Mouse (Mus musculus): ENCODE results near the gene Son. TPM values are rescaled to one million over a fixed set of nuclear protein-coding genes. Genes with fewer than 3 reads are reported as not detected.

Son gene
- polyA plus RNA-seq, 1 experiment from 2014 or later: 119 TPM

GRCm38 (mm10) chr16:91701908-91702307 is 54.6 kb downstream of the Son start:
- Histone ChIP-seq H3K9me3 (no peaks in the 10 kb centered on the region), H3K36me3 (replicated peaks) (peaks cover 80% of the 10 kb centered on the region), H3K27ac (replicated peaks) (no peak overlapping the region), H3K27me3 (replicated peaks; ENCODE audit: low read depth, poor library complexity, severe bottlenecking) (no peaks in the 10 kb centered on the region), H3K4me3 (no peak overlapping the region), H3K4me1 (peaks cover 6% of the 10 kb centered on the region; the same call in 1 of the 2 replicates)
- DNase-seq (ENCODE audit: low spot score): no peak
- 93% methylated on average over 13 of the region's 13 CpGs for WGBS

DNA sequence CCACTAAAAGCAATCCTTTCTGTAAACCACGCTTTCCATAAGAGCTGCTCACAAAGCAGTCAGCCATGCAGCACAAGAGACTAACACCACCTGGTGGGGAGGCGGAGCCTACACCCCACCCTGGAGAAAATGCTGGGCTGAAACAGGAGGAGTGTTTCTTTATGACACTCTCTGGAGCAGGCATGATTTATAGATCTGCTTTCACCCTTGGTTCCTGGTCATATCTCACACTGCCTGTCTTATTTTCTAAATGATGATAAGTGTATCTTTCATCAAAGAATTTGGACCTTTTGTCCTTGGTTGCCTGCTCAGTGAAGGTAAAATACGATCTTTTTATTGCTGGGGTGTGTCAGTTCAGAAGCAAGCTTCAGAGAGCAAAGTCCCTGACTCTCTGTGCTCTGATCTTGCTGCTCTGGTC is 55.5 kb downstream of the Son start:
- Histone ChIP-seq H3K9me3 (no peaks in the 10 kb centered on the region), H3K4me1 (peaks cover 6% of the 10 kb centered on the region; the same call in 1 of the 2 replicates), H3K4me3 (no peak overlapping the region), H3K36me3 (replicated peaks) (peaks cover 80% of the 10 kb centered on the region), H3K27ac (replicated peaks) (no peak overlapping the region), H3K27me3 (replicated peaks; ENCODE audit: low read depth, poor library complexity, severe bottlenecking) (no peaks in the 10 kb centered on the region)
- no peak for DNase-seq (ENCODE audit: low spot score)
- 63% methylated on average over 3 of the region's 3 CpGs for WGBS

GRCm38 (mm10) chr16:91704603-91705340 is 57.5 kb downstream of the Son start:
- Histone ChIP-seq H3K27me3 (replicated peaks; ENCODE audit: low read depth, poor library complexity, severe bottlenecking) (no peaks in the 10 kb centered on the region), H3K27ac (replicated peaks) (no peak overlapping the region), H3K9me3 (no peaks in the 10 kb centered on the region), H3K4me1 (peaks cover 6% of the 10 kb centered on the region; the same call in 1 of the 2 replicates), H3K36me3 (replicated peaks) (peaks cover 83% of the 10 kb centered on the region), H3K4me3 (no peak overlapping the region)
- 80% methylated on average over 14 of the region's 14 CpGs for WGBS
- peak; percentile 19 for DNase-seq (ENCODE audit: low spot score)

- H3K4me3 ChIP-seq: no peak overlapping the region
- H3K27me3 ChIP-seq (replicated peaks; ENCODE audit: low read depth, poor library complexity, severe bottlenecking): no peaks in the 10 kb centered on the region
- H3K9me3 ChIP-seq: no peaks in the 10 kb centered on the region
- no peak for DNase-seq (ENCODE audit: low spot score)
- WGBS: 90% methylated on average over 7 of the region's 7 CpGs
- H3K36me3 ChIP-seq (replicated peaks): peaks cover 77% of the 10 kb centered on the region
- no peaks in the 10 kb centered on the region for H3K4me1 ChIP-seq
- no peak overlapping the region for H3K27ac ChIP-seq (replicated peaks)
These were observed 62.9 kb downstream of the Son start for GRCm38 (mm10) chr16:91710241-91710640.

GRCm38 (mm10) chr16:91716927-91717349 is 69.6 kb downstream of the Son start:
- Histone ChIP-seq H3K27ac (replicated peaks) (no peak overlapping the region), H3K27me3 (replicated peaks; ENCODE audit: low read depth, poor library complexity, severe bottlenecking) (no peaks in the 10 kb centered on the region), H3K4me3 (no peak overlapping the region), H3K4me1 (no peaks in the 10 kb centered on the region), H3K9me3 (no peaks in the 10 kb centered on the region), H3K36me3 (replicated peaks) (peaks cover 79% of the 10 kb centered on the region)
- WGBS: 88% methylated on average over 11 of the region's 11 CpGs
- no peak for DNase-seq (ENCODE audit: low spot score)

- Histone ChIP-seq H3K27ac (replicated peaks) (no peak overlapping the region; the same call in 1 of the 2 replicates), H3K27me3 (replicated peaks; ENCODE audit: low read depth, poor library complexity, severe bottlenecking) (no peaks in the 10 kb centered on the region), H3K36me3 (replicated peaks) (peaks cover 74% of the 10 kb centered on the region), H3K4me3 (no peak overlapping the region), H3K9me3 (no peaks in the 10 kb centered on the region), H3K4me1 (no peaks in the 10 kb centered on the region)
- WGBS: 87% methylated on average over 4 of the region's 4 CpGs
- no peak for DNase-seq (ENCODE audit: low spot score)
These were observed 70.1 kb downstream of the Son start for GRCm38 (mm10) chr16:91717399-91717798.

DNA sequence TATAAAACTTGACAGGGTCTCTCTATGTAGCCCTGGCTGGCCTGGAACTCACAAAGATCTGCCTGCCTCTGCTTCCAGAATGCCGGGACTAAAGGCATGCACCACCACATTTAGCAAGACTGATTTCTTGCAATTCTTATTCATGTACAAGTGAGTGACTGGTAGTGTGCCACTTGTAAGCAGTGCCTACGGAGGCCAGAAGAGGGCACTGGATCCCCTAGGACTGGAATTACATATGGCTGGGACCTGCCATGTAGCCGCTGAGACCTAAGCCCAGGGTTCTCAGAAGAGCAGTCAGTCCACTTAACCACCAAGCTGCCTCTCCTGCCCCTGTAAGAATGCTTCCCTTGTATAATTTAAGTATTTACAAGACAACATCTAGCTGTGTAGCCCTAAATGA is 76.9 kb downstream of the Son start:
- 45% methylated on average over 3 of the region's 3 CpGs for WGBS
- DNase-seq (ENCODE audit: low spot score): peak; percentile 59
- Histone ChIP-seq H3K27me3 (replicated peaks; ENCODE audit: low read depth, poor library complexity, severe bottlenecking) (no peaks in the 10 kb centered on the region), H3K4me1 (peaks cover 12% of the 10 kb centered on the region), H3K27ac (replicated peaks) (no peak overlapping the region), H3K4me3 (no peak overlapping the region), H3K36me3 (replicated peaks) (peaks cover 26% of the 10 kb centered on the region), H3K9me3 (no peaks in the 10 kb centered on the region)

DNA sequence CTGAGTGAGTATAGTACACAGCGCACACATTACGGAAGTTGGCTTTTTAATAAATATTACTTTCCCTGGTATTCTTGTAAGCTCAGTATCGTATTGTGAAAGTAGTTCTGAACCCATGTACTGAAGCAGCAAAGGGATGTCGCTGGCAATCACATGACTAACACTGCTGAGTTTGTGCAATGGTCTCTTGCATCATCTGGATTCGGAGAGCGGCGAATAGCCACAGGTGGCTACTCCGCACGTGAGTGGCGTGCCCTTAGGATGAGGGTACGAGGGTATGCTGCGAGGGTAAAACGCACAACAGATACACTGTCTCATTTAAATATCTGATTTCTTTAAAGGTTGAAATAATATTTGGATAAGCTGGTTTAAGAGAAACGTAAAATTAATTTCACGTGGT is 80.1 kb downstream of the Son start:
- WGBS: 90% methylated on average over 15 of the region's 15 CpGs
- H3K27ac ChIP-seq (replicated peaks): no peak overlapping the region
- peaks cover 8% of the 10 kb centered on the region; the same call in 1 of the 2 replicates for H3K36me3 ChIP-seq (replicated peaks)
- peaks cover 31% of the 10 kb centered on the region for H3K4me1 ChIP-seq
- H3K9me3 ChIP-seq: no peaks in the 10 kb centered on the region
- H3K4me3 ChIP-seq: peak overlapping the region; percentile 95
- H3K27me3 ChIP-seq (replicated peaks; ENCODE audit: low read depth, poor library complexity, severe bottlenecking): no peaks in the 10 kb centered on the region
- no peak for DNase-seq (ENCODE audit: low spot score)

- 1% methylated on average over 46 of the region's 46 CpGs for WGBS
These were observed 81.1 kb downstream of the Son start, which contains the start of gene Cryzl1 for GRCm38 (mm10) chr16:91728123-91729065. TSS of gene Cryzl1 (minus strand) at chr16:91728975.

More at GRCm38 (mm10) chr16:91728123-91729065, 81.1 kb downstream of the Son start, which contains the start of gene Cryzl1:
- Histone ChIP-seq H3K9me3 (no peaks in the 10 kb centered on the region), H3K4me3 (peak within 1 kb of the TSS; percentile 95), H3K27ac (replicated peaks) (peak within 1 kb of the TSS; percentile 95), H3K27me3 (replicated peaks; ENCODE audit: low read depth, poor library complexity, severe bottlenecking) (no peaks in the 10 kb centered on the region), H3K36me3 (replicated peaks) (peaks cover 8% of the 10 kb centered on the region; the same call in 1 of the 2 replicates), H3K4me1 (peaks cover 31% of the 10 kb centered on the region)
- peak; percentile 97 for DNase-seq (ENCODE audit: low spot score)

Other genes with a start within 250 kb of the Son start
- 7.8 and 8.9 TPM in 2 replicates for gene Il10rb, start 241.3 kb upstream of the Son start, polyA plus RNA-seq (2016; fragmentation: Nextera tagmentation; extraction: Ambion mirVana)
- 56.9 and 57.6 TPM in 2 replicates for gene Ifnar1, start 162.3 kb upstream of the Son start, polyA plus RNA-seq (2016; fragmentation: Nextera tagmentation; extraction: Ambion mirVana)
- gene Ifngr2, start 100.4 kb upstream of the Son start, polyA plus RNA-seq (2016; fragmentation: Nextera tagmentation; extraction: Ambion mirVana): 29.9 and 32.7 TPM in 2 replicates
- gene Tmem50b, start 49.7 kb upstream of the Son start, polyA plus RNA-seq (2016; fragmentation: Nextera tagmentation; extraction: Ambion mirVana): 25.6 and 28.5 TPM in 2 replicates
- gene Dnajc28, start 28.5 kb upstream of the Son start, polyA plus RNA-seq (2016; fragmentation: Nextera tagmentation; extraction: Ambion mirVana): 4.2 and 4.6 TPM in 2 replicates
- gene Gart, start 554 bp upstream of the Son start, polyA plus RNA-seq (2016; fragmentation: Nextera tagmentation; extraction: Ambion mirVana): 168 and 185 TPM in 2 replicates
- gene Donson, start 41.3 kb downstream of the Son start, polyA plus RNA-seq (2016; fragmentation: Nextera tagmentation; extraction: Ambion mirVana): 31.9 and 37.5 TPM in 2 replicates
- gene Cryzl1, start 81.5 kb downstream of the Son start, polyA plus RNA-seq (2016; fragmentation: Nextera tagmentation; extraction: Ambion mirVana): 60.0 and 63.7 TPM in 2 replicates
- gene Itsn1, start 81.8 kb downstream of the Son start, polyA plus RNA-seq (2016; fragmentation: Nextera tagmentation; extraction: Ambion mirVana): 40.1 and 43.5 TPM in 2 replicates